Mouse (Mus musculus) lung, postnatal 0 days (tissue): ENCODE measurements at regions not wholly inside any gene's neighbourhood (a gene's known extent, or its start where the extent isn't known, plus 50 kb on each side); places are given as distances from the start of the nearest gene placed in this dataset.
A peak's percentile ranks its signal among the peaks of the same experiment; 100 is the strongest.

Experiments used
- ATAC-seq: fragments of 200-750 bp; cut with Nextera tagmentation; 2 replicates; pipeline ENCODE4 v1.8.0; 2017; ENCODE audit warnings: moderate library complexity
- DNase-seq: peaks from one replicate; pipeline ENCODE4 v3.0.0-alpha.2; 2016; ENCODE audit warnings: low spot score
- H3K27ac ChIP-seq: fragments of 300-500 bp; sonication (generic); 2 replicates; pipeline ENCODE4 v1.5.1; 2014; ENCODE audit warnings: antibody characterized with exemption, mild to moderate bottlenecking, low read length, mixed read lengths
- H3K27me3 ChIP-seq: fragments of 300-500 bp; sonication (generic); replicated peaks from 2 replicates; pipeline ENCODE4 v1.6.1; 2014; ENCODE audit warnings: low read length, mixed read lengths; ENCODE audit not compliant: insufficient read depth
- H3K36me3 ChIP-seq: fragments of 300-500 bp; sonication (generic); 2 replicates; pipeline ENCODE4 v1.6.1; 2014; ENCODE audit warnings: low read length, mixed read lengths; ENCODE audit not compliant: insufficient read depth
- H3K4me1 ChIP-seq: fragments of 300-500 bp; sonication (generic); 2 replicates; pipeline ENCODE4 v1.6.1; 2014; ENCODE audit warnings: antibody characterized with exemption, low read depth, low read length, mixed read lengths; ENCODE audit not compliant: insufficient read depth
- H3K4me2 ChIP-seq: fragments of 300-500 bp; sonication (generic); replicated peaks from 2 replicates; pipeline ENCODE4 v1.6.1; 2014; ENCODE audit warnings: low read depth, mild to moderate bottlenecking, low read length, moderate library complexity, mixed read lengths
- H3K4me3 ChIP-seq: fragments of 300-500 bp; sonication (generic); 2 replicates; pipeline ENCODE4 v1.5.1; 2014; ENCODE audit warnings: low read depth, low read length
- H3K9ac ChIP-seq: fragments of 300-500 bp; sonication (generic); replicated peaks from 2 replicates; pipeline ENCODE4 v1.6.1; 2014; ENCODE audit warnings: low read depth, mild to moderate bottlenecking
- H3K9me3 ChIP-seq: fragments of 300-500 bp; sonication (generic); 2 replicates; pipeline ENCODE4 v1.6.1; 2016; ENCODE audit warnings: low read length, mixed read lengths
- CTCF ChIP-seq: IDR thresholded peaks from 2 replicates; pipeline ENCODE4 v1.5.1; 2016; ENCODE audit warnings: antibody characterized with exemption, mild to moderate bottlenecking
- EP300 ChIP-seq: IDR thresholded peaks from 2 replicates; pipeline ENCODE4 v1.6.1; 2016; ENCODE audit warnings: antibody characterized with exemption, mild to moderate bottlenecking, control low read depth
- WGBS: fragments of 180-500 bp; shearing (Covaris S2); extraction: QIAGEN DNeasy Blood & Tissue Kit; methylation state at CpG from one replicate; pipeline ENCODE4 v1.1.7; 2014; 5-methylcytosine and 5-hydroxymethylcytosine counted together

DNA sequence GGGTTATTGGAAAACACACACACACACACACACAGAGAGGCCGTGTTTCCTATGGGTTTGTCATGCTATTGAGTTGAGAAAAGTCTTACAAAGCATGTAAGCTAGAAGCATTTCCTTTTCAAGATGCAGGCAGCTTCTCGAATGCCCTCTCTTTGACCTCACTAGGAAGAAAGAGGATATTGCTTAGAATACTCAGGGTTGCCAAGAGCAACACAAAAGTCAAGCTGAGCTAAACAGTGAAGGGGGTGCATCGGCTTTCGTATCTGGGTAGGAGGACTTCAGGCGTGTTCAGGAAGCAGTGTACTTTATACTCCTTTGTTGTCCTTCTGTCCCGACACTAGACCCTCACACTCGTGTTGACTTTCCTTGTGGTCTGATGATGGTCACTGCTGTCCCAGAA lies 246.5 kb downstream of the Prex1 start:
- Histone ChIP-seq H3K9me3 (no peaks in the 10 kb centered on the region), H3K4me3 (no peak overlapping the region), H3K27ac (no peak overlapping the region), H3K27me3 (no peaks in the 10 kb centered on the region), H3K4me2 (no peak overlapping the region), H3K9ac (no peak overlapping the region), H3K4me1 (no peaks in the 10 kb centered on the region), H3K36me3 (no peaks in the 10 kb centered on the region)
- TF ChIP-seq EP300 (no peak), CTCF (no peak)
- DNase-seq (no peak), ATAC-seq (no peak)
- 28% methylated on average over 7 of the region's 7 CpGs for WGBS

DNA sequence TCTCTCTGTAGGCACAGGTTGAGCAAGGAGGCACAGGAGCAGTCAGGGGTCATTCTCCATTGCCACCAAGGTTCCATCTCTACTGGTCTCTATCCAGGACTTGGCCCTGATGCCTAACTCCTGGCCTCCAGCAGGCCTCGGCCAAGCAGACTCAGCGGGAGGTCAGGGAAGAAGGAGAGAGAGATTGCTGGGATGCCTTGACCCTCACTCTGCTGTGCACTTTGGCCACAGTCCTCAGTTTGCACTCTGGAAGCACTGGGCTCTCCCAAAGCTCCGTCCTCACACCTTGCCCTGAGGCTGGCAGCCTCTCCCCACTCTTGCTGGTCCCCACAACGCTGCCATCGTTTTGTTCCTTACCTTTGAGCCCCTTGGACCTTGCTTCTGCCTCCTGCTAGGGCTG lies 248.1 kb downstream of the Prex1 start:
- TF ChIP-seq CTCF = no peak
- no peak for TF ChIP-seq EP300
- DNase-seq (no peak), ATAC-seq (no peak)
- no peak overlapping the region for H3K4me2 ChIP-seq
- 74% methylated on average over 5 of the region's 5 CpGs for WGBS
- no peaks in the 10 kb centered on the region for H3K36me3 ChIP-seq
- H3K9me3 ChIP-seq = no peaks in the 10 kb centered on the region
- H3K4me3 ChIP-seq = no peak overlapping the region
- no peak overlapping the region for H3K9ac ChIP-seq
- no peak overlapping the region for H3K27ac ChIP-seq
- no peaks in the 10 kb centered on the region for H3K4me1 ChIP-seq
- H3K27me3 ChIP-seq = no peaks in the 10 kb centered on the region

DNA sequence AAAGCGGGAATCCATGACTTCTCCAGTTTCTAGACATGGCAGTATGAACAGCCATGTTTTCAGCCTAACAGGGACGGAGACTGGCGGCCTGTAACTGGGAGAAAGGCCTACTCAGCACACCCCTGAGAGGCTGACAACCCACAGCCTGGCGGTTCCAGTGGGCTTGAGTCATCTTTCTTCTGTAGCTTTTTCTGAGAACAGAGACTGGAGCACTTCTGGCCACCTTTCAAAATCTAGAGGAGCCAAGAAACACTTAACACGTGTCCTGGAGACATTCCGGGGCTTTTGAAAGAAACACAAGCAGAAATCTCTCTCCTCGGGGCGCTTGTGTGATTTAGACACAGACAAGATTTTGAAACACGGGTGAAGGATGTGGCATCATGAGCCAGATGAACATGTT lies 250.1 kb downstream of the Prex1 start:
- H3K27me3 ChIP-seq = no peaks in the 10 kb centered on the region
- peak; percentile 91 for DNase-seq
- 35% methylated on average over 9 of the region's 9 CpGs for WGBS
- no peak overlapping the region for H3K4me3 ChIP-seq
- no peaks in the 10 kb centered on the region for H3K4me1 ChIP-seq
- no peak overlapping the region for H3K27ac ChIP-seq
- ATAC-seq = peak; percentile 86
- no peaks in the 10 kb centered on the region for H3K36me3 ChIP-seq
- no peaks in the 10 kb centered on the region for H3K9me3 ChIP-seq
- TF ChIP-seq CTCF (no peak), EP300 (peak; percentile 26; the same call in 1 of the 2 replicates)
- no peak overlapping the region for H3K9ac ChIP-seq
- no peak overlapping the region for H3K4me2 ChIP-seq

DNA sequence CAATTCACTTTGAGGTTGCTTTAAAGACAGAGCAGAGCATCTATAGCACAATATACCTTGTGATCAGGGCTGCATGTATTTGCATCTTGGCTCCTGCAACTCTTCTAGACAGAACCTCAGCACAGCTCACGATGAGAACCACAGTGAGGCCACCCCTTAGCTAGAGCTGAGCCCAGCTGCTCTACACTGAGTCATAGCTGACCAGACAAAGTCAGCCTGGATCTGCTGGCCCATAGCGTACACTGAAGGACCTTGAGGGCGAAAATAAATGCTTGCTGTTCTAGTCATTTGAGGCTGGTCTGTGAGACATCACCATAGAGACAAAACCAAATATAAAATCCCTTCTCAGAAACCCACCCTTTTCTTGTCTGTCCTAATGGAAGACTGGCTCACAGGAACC lies 251.7 kb downstream of the Prex1 start:
- H3K9ac ChIP-seq = no peak overlapping the region

DNA sequence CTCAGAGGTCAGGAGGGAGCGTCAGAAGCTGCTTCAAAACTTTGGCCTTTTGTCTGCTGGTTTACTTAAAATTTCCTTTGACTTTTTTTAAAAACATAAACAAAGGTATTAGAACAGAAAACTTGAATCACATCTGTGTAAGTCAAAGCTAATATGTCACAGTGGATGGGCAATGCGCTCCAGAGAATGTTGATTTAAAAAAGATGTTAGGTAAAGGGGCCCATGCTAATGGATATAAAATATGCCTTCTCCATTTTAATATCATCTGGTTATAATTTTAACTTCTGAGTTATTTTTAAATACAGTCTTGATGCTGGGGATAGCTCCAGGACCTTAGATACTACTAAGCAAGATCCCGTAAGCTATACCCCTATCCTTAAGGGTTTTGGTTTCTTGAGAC lies 252.5 kb downstream of the Prex1 start:
- Histone ChIP-seq H3K4me1 (no peaks in the 10 kb centered on the region), H3K9me3 (no peaks in the 10 kb centered on the region), H3K27ac (no peak overlapping the region), H3K36me3 (no peaks in the 10 kb centered on the region), H3K4me2 (no peak overlapping the region), H3K4me3 (no peak overlapping the region), H3K9ac (no peak overlapping the region), H3K27me3 (no peaks in the 10 kb centered on the region)
- TF ChIP-seq CTCF (no peak), EP300 (no peak)
- 91% methylated on average over 3 of the region's 3 CpGs for WGBS
- DNase-seq (no peak), ATAC-seq (no peak)

More for the DNA sequence above, 251.7 kb downstream of the Prex1 start:
- no peak overlapping the region for H3K27ac ChIP-seq
- H3K4me1 ChIP-seq = no peaks in the 10 kb centered on the region
- no peak for DNase-seq
- ATAC-seq = no peak
- H3K36me3 ChIP-seq = no peaks in the 10 kb centered on the region
- H3K27me3 ChIP-seq = no peaks in the 10 kb centered on the region
- no peak for TF ChIP-seq CTCF
- TF ChIP-seq EP300 = no peak
- no peaks in the 10 kb centered on the region for H3K9me3 ChIP-seq
- no peak overlapping the region for H3K4me2 ChIP-seq
- 87% methylated on average over 3 of the region's 3 CpGs for WGBS
- H3K4me3 ChIP-seq = no peak overlapping the region

DNA sequence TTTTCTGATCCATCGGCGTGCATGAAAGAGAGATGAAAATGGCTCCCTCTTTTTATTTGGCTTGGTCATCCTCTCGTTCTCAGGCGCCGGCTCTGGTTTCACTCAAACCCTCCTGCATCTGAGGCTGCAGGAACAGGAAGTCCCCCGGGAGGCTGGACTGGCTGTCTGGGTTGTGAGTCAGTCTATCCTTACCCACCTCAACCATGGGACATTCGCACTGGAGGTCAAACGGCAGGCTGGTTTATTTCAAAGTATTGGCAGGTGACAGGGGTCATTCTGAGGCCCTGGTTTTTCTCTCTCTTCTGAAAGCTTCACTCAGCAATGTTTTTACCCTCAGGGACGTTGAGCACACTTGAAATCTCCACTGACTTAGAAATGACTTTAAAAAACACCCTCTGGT lies 253.7 kb downstream of the Prex1 start:
- Histone ChIP-seq H3K4me1 (no peaks in the 10 kb centered on the region), H3K4me2 (no peak overlapping the region), H3K36me3 (no peaks in the 10 kb centered on the region), H3K4me3 (no peak overlapping the region), H3K9ac (no peak overlapping the region), H3K9me3 (no peaks in the 10 kb centered on the region), H3K27ac (no peak overlapping the region), H3K27me3 (no peaks in the 10 kb centered on the region)
- no peak for TF ChIP-seq EP300
- no peak for TF ChIP-seq CTCF
- 53% methylated on average over 9 of the region's 9 CpGs for WGBS
- DNase-seq = no peak
- no peak for ATAC-seq

DNA sequence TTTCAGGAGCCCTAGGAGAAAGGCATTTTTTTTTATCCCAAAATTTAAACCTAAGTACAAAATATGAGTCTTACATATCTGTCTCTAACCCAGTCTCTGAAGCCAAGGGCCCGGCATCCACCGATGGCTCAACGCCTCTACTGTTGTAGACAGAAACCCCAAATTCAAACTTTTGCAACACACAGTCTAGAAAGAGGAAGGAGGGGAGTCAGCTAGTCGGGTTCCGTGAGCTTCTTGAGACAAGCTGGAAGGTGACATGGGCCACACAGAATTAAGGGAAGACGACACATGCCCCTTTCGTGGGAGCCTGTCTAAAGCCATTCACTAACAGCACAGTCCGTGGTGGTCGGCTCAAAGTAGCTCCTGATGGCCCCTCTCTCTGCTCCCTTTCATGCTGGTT lies 254.7 kb downstream of the Prex1 start:
- TF ChIP-seq EP300 = no peak
- no peak for TF ChIP-seq CTCF
- ATAC-seq (no peak), DNase-seq (peak; percentile 30)
- Histone ChIP-seq H3K4me3 (no peak overlapping the region), H3K27ac (no peak overlapping the region), H3K9ac (no peak overlapping the region), H3K4me2 (no peak overlapping the region), H3K4me1 (no peaks in the 10 kb centered on the region), H3K27me3 (no peaks in the 10 kb centered on the region), H3K9me3 (no peaks in the 10 kb centered on the region), H3K36me3 (no peaks in the 10 kb centered on the region)
- WGBS = 83% methylated on average over 9 of the region's 9 CpGs
